Mouse (Mus musculus) testis, adult 2 months (tissue): ENCODE data around the gene Smarca4.

Source experiments
- CTCF ChIP-seq: fragments of 200-500 bp; IDR thresholded peaks from 2 replicates; pipeline ENCODE4 v1.5.1; 2012; ENCODE audit warnings: low read depth, mild to moderate bottlenecking, inconsistent platforms, low read length, moderate library complexity; ENCODE audit not compliant: control insufficient read depth, insufficient read depth, insufficient replicate concordance
- POLR2A ChIP-seq: fragments of 200-500 bp; IDR thresholded peaks from 2 replicates; pipeline ENCODE4 v1.6.1; 2012; ENCODE audit warnings: low read depth, mild to moderate bottlenecking, inconsistent platforms, low read length, moderate library complexity; ENCODE audit not compliant: control insufficient read depth

GRCm38 (mm10) chr9:21588350-21588749 is 27.6 kb upstream of the Smarca4 start:
- no peak for TF ChIP-seq CTCF
- TF ChIP-seq POLR2A = no peak
